Mouse (Mus musculus) MEL (cell line): ENCODE data around the gene Eri2. TPM values are rescaled to one million over a fixed set of nuclear protein-coding genes. Genes with fewer than 3 reads are reported as not detected.

Experiments
- DNase-seq: peaks from one replicate; pipeline ENCODE4 v3.0.0; 2011; ENCODE audit warnings: low read depth, low spot score
- H3K27ac ChIP-seq: 2 replicates; pipeline ENCODE4 v1.5.1; 2012; ENCODE audit warnings: low read depth, mild to moderate bottlenecking, control low read depth, low read length, moderate library complexity; ENCODE audit not compliant: control insufficient read depth
- H3K27me3 ChIP-seq, 2 experiments: fragments of 150-350 bp in 1 of 2; sonication (generic) in 1 of 2; 2 replicates each; pipeline ENCODE4 v1.6.1; 2012; ENCODE audit warnings: low read length in 2 of 2, mild to moderate bottlenecking in 2 of 2, improper control_type of control experiment in 1 of 2, moderate library complexity in 1 of 2; ENCODE audit not compliant: insufficient read depth in 2 of 2, control insufficient read depth in 1 of 2
- H3K36me3 ChIP-seq, 2 experiments: 2 replicates each; pipeline ENCODE4 v1.6.1; 2012 to 2014; ENCODE audit warnings: low read length in 2 of 2, improper control_type of control experiment in 1 of 2, inconsistent platforms in 1 of 2, mild to moderate bottlenecking in 1 of 2; ENCODE audit not compliant: insufficient read depth in 2 of 2, control insufficient read depth in 1 of 2
- H3K4me1 ChIP-seq, 2 experiments: fragments of 150-350 bp in 1 of 2; sonication (generic) in 1 of 2; 2 replicates each; pipeline ENCODE4 v1.6.1; 2012; ENCODE audit warnings: low read length in 2 of 2, improper control_type of control experiment in 1 of 2, mild to moderate bottlenecking in 1 of 2; ENCODE audit not compliant: insufficient read depth in 2 of 2, control insufficient read depth in 1 of 2
- H3K4me3 ChIP-seq, 2 experiments: fragments of 150-350 bp in 1 of 2; sonication (generic) in 1 of 2; 2 replicates each; pipeline ENCODE4 v1.5.1; 2012; ENCODE audit warnings: low read depth in 2 of 2, low read length in 2 of 2, mild to moderate bottlenecking in 2 of 2, moderate library complexity in 2 of 2, control low read depth in 1 of 2, improper control_type of control experiment in 1 of 2; ENCODE audit not compliant: control insufficient read depth in 1 of 2, insufficient read depth in 1 of 2
- H3K79me2 ChIP-seq: 2 replicates; pipeline ENCODE4 v1.6.1; 2012; ENCODE audit warnings: mild to moderate bottlenecking, low read length, moderate library complexity; ENCODE audit not compliant: control insufficient read depth, poor library complexity, insufficient read depth
- H3K9ac ChIP-seq: 2 replicates; pipeline ENCODE4 v1.6.1; 2012; ENCODE audit warnings: low read depth, mild to moderate bottlenecking, control low read depth, low read length, moderate library complexity; ENCODE audit not compliant: control insufficient read depth, poor library complexity, severe bottlenecking
- H3K9me3 ChIP-seq: fragments of 150-350 bp; sonication (generic); replicated peaks from 2 replicates; pipeline ENCODE4 v1.6.1; 2012; ENCODE audit warnings: mild to moderate bottlenecking, low read length, improper control_type of control experiment, moderate library complexity; ENCODE audit not compliant: insufficient read depth
- BHLHE40 ChIP-seq: IDR thresholded peaks from 2 replicates; pipeline ENCODE4 v1.6.1; 2012; ENCODE audit warnings: low read depth, mild to moderate bottlenecking, inconsistent platforms, low read length, improper control_type of control experiment, borderline replicate concordance
- CHD2 ChIP-seq: IDR thresholded peaks from 2 replicates; pipeline ENCODE4 v1.6.1; 2011; ENCODE audit warnings: low read length, improper control_type of control experiment
- CTCF ChIP-seq, 3 experiments: IDR thresholded peaks in 2 of 3; conservative IDR thresholded peaks in 1 of 3; 2 replicates each; pipeline ENCODE4 v1.5.1; 2011 to 2012; ENCODE audit warnings: low read length in 3 of 3, low read depth in 2 of 3, mild to moderate bottlenecking in 2 of 3, improper control_type of control experiment in 1 of 3, inconsistent platforms in 1 of 3, mixed read lengths in 1 of 3, moderate library complexity in 1 of 3; ENCODE audit not compliant: control insufficient read depth in 1 of 3, insufficient read depth in 1 of 3, poor library complexity in 1 of 3, severe bottlenecking in 1 of 3
- E2F4 ChIP-seq: IDR thresholded peaks from 2 replicates; pipeline ENCODE4 v1.6.1; 2011; ENCODE audit warnings: low read depth, low read length, improper control_type of control experiment, borderline replicate concordance
- ELF1 ChIP-seq: IDR thresholded peaks from 2 replicates; pipeline ENCODE4 v1.6.1; 2014; ENCODE audit warnings: low read depth, mild to moderate bottlenecking, inconsistent platforms, low read length, improper control_type of control experiment, moderate library complexity
- EP300 ChIP-seq, 2 experiments: IDR thresholded peaks; 2 replicates each; pipeline ENCODE4 v1.6.1; 2011; ENCODE audit warnings: improper control_type of control experiment in 2 of 2, low read length in 2 of 2, low read depth in 1 of 2, mild to moderate bottlenecking in 1 of 2
- ETS1 ChIP-seq: IDR thresholded peaks from 2 replicates; pipeline ENCODE4 v1.6.1; 2012; ENCODE audit warnings: low read depth, mild to moderate bottlenecking, inconsistent platforms, low read length, improper control_type of control experiment, moderate library complexity
- GABPA ChIP-seq: IDR thresholded peaks from 2 replicates; pipeline ENCODE4 v1.6.1; 2012; ENCODE audit warnings: low read depth, mild to moderate bottlenecking, inconsistent platforms, low read length, improper control_type of control experiment, moderate library complexity
- GATA1 ChIP-seq: IDR thresholded peaks from 2 replicates; pipeline ENCODE4 v1.6.1; 2011; ENCODE audit warnings: low read depth, low read length, improper control_type of control experiment
- HCFC1 ChIP-seq: IDR thresholded peaks from 2 replicates; pipeline ENCODE4 v1.6.1; 2012; ENCODE audit warnings: low read depth, mild to moderate bottlenecking, inconsistent platforms, low read length, improper control_type of control experiment, moderate library complexity
- JUND ChIP-seq: IDR thresholded peaks from 2 replicates; pipeline ENCODE4 v1.6.1; 2011; ENCODE audit warnings: low read depth, mild to moderate bottlenecking, improper control_type of control experiment, low read length
- KAT2A ChIP-seq: conservative IDR thresholded peaks from 2 replicates; pipeline ENCODE4 v1.6.1; 2012; ENCODE audit warnings: low read depth, low read length, improper control_type of control experiment, inconsistent platforms
- MAFK ChIP-seq: IDR thresholded peaks from 2 replicates; pipeline ENCODE4 v1.6.1; 2011; ENCODE audit warnings: low read depth, mild to moderate bottlenecking, low read length, improper control_type of control experiment, borderline replicate concordance
- MAX ChIP-seq: IDR thresholded peaks from 2 replicates; pipeline ENCODE4 v1.6.1; 2011; ENCODE audit warnings: low read length, improper control_type of control experiment
- MAZ ChIP-seq: IDR thresholded peaks from 2 replicates; pipeline ENCODE4 v1.6.1; 2012; ENCODE audit warnings: low read depth, mild to moderate bottlenecking, inconsistent platforms, low read length, improper control_type of control experiment
- MEF2A ChIP-seq: IDR thresholded peaks from 2 replicates; pipeline ENCODE4 v1.6.1; 2014; ENCODE audit warnings: low read depth, mild to moderate bottlenecking, inconsistent platforms, low read length, improper control_type of control experiment; ENCODE audit not compliant: poor library complexity, insufficient replicate concordance, severe bottlenecking; ENCODE audit errors: extremely low read depth
- MXI1 ChIP-seq: IDR thresholded peaks from 2 replicates; pipeline ENCODE4 v1.6.1; 2011; ENCODE audit warnings: mild to moderate bottlenecking, low read depth, low read length, improper control_type of control experiment
- MYB ChIP-seq: IDR thresholded peaks from 2 replicates; pipeline ENCODE4 v1.6.1; 2011; ENCODE audit warnings: mild to moderate bottlenecking, low read depth, low read length, improper control_type of control experiment
- MYC ChIP-seq: IDR thresholded peaks from 2 replicates; pipeline ENCODE4 v1.6.1; 2011; ENCODE audit warnings: low read depth, mild to moderate bottlenecking, low read length, improper control_type of control experiment, moderate library complexity
- NRF1 ChIP-seq: IDR thresholded peaks from 2 replicates; pipeline ENCODE4 v1.6.1; 2014; ENCODE audit warnings: low read depth, mild to moderate bottlenecking, inconsistent platforms, low read length, improper control_type of control experiment, moderate library complexity; ENCODE audit not compliant: poor library complexity, insufficient read depth, severe bottlenecking
- POLR2A ChIP-seq, 2 experiments: IDR thresholded peaks; 2 replicates each; pipeline ENCODE4 v1.6.1; 2011 to 2012; ENCODE audit warnings: low read length in 2 of 2, mild to moderate bottlenecking in 2 of 2, control low read depth in 1 of 2, improper control_type of control experiment in 1 of 2, low read depth in 1 of 2, moderate library complexity in 1 of 2; ENCODE audit not compliant: control insufficient read depth in 1 of 2, insufficient read depth in 1 of 2, poor library complexity in 1 of 2
- POLR2AphosphoS5 ChIP-seq: IDR thresholded peaks from 2 replicates; pipeline ENCODE4 v1.6.1; 2012; ENCODE audit warnings: low read depth, borderline replicate concordance, mild to moderate bottlenecking, inconsistent platforms, low read length, moderate library complexity, mixed read lengths
- RAD21 ChIP-seq: IDR thresholded peaks from 2 replicates; pipeline ENCODE4 v1.6.1; 2011; ENCODE audit warnings: mild to moderate bottlenecking, low read depth, low read length, improper control_type of control experiment
- RCOR1 ChIP-seq: IDR thresholded peaks from 2 replicates; pipeline ENCODE4 v1.6.1; 2012; ENCODE audit warnings: low read depth, mild to moderate bottlenecking, inconsistent platforms, low read length, improper control_type of control experiment
- SIN3A ChIP-seq: IDR thresholded peaks from 2 replicates; pipeline ENCODE4 v1.6.1; 2012; ENCODE audit warnings: low read length, improper control_type of control experiment, inconsistent platforms
- SMC3 ChIP-seq: IDR thresholded peaks from 2 replicates; pipeline ENCODE4 v1.6.1; 2011; ENCODE audit warnings: low read depth, low read length, improper control_type of control experiment
- TAL1 ChIP-seq: IDR thresholded peaks from 2 replicates; pipeline ENCODE4 v1.6.1; 2012; ENCODE audit warnings: mild to moderate bottlenecking, inconsistent platforms, low read length, moderate library complexity, mixed read lengths
- TBP ChIP-seq: IDR thresholded peaks from 2 replicates; pipeline ENCODE4 v1.8.0; 2011; ENCODE audit warnings: low read depth, low read length, improper control_type of control experiment
- TCF12 ChIP-seq: IDR thresholded peaks from 2 replicates; pipeline ENCODE4 v1.6.1; 2014; ENCODE audit warnings: low read depth, mild to moderate bottlenecking, inconsistent platforms, low read length, improper control_type of control experiment, moderate library complexity
- UBTF ChIP-seq: IDR thresholded peaks from 2 replicates; pipeline ENCODE4 v1.6.1; 2012; ENCODE audit warnings: low read depth, mild to moderate bottlenecking, inconsistent platforms, low read length, improper control_type of control experiment, moderate library complexity, borderline replicate concordance; ENCODE audit not compliant: insufficient read depth
- USF1 ChIP-seq: IDR thresholded peaks from 2 replicates; pipeline ENCODE4 v1.6.1; 2014; ENCODE audit warnings: low read depth, mild to moderate bottlenecking, inconsistent platforms, low read length, improper control_type of control experiment, moderate library complexity
- ZKSCAN1 ChIP-seq: IDR thresholded peaks from 2 replicates; pipeline ENCODE4 v1.6.1; 2012; ENCODE audit warnings: low read depth, mild to moderate bottlenecking, inconsistent platforms, low read length, improper control_type of control experiment, moderate library complexity
- ZMIZ1 ChIP-seq: IDR thresholded peaks from 2 replicates; pipeline ENCODE4 v1.6.1; 2012; ENCODE audit warnings: low read depth, mild to moderate bottlenecking, inconsistent platforms, low read length, improper control_type of control experiment, moderate library complexity
- ZNF384 ChIP-seq: IDR thresholded peaks from 2 replicates; pipeline ENCODE4 v1.6.1; 2012; ENCODE audit warnings: low read depth, mild to moderate bottlenecking, inconsistent platforms, low read length, improper control_type of control experiment
- polyA plus RNA-seq, 2 experiments: library from polyadenylated mRNA; stranded (reverse) in 1 of 2; unstranded in 1 of 2; fragments of >175 nt in 1 of 2; fragments of >200 nt in 1 of 2; gene quantifications; 2 replicates each; pipeline versions ENCODE4 v1.2.1 to v1.2.4; 2012; ENCODE audit warnings: low replicate concordance in 2 of 2, low read depth in 1 of 2; ENCODE audit not compliant: insufficient read length in 2 of 2, insufficient read depth in 1 of 2, missing spikeins in 1 of 2
- total RNA-seq: library from RNA; depleted of rRNA; stranded (reverse); fragments of 300-350 nt; gene quantifications from 2 replicates; pipeline ENCODE4 v1.2.3, GENCODE M21; 2012; rRNA removed

Eri2 gene
- total RNA-seq (9.4 and 10.6 TPM in 2 replicates), polyA plus RNA-seq (10 to 100 TPM in 1 of 2 experiments, not detected in 1; 11.0 TPM)

GRCm38 (mm10) chr7:119793586-119794250, at the start of gene Eri2, which contains the start of gene Rexo5:
Gene Eri2, minus strand, starts transcription at chr7:119794058.
Gene Rexo5, plus strand, starts transcription at chr7:119794006.
- Histone ChIP-seq H3K27ac (peak within 1 kb of the TSS; percentile 93), H3K79me2 (peaks cover 18% of the 10 kb centered on the region), H3K36me3 (peaks cover 8 to 10% of the 10 kb centered on the region in 2 experiments), H3K9me3 (no peaks in the 10 kb centered on the region), H3K4me3 (peak within 1 kb of the TSS; percentile 78 to 99), H3K27me3 (no peaks in the 10 kb centered on the region), H3K9ac (peak within 1 kb of the TSS; percentile 97), H3K4me1 (peaks cover 0 to 2% of the 10 kb centered on the region in 2 experiments)
- peak; percentile 96 for DNase-seq
- TF ChIP-seq ZNF384: no peak
- peak; percentile 50; the same call in 1 of the 2 replicates for TF ChIP-seq MYB
- TF ChIP-seq POLR2AphosphoS5: no peak
- TF ChIP-seq SMC3: no peak
- TF ChIP-seq MXI1: peak; percentile 54
- TF ChIP-seq GATA1: no peak
- peak in 1 of 2 experiments; percentile 41; a peak in 1 of 4 replicates for TF ChIP-seq EP300 (IDR thresholded peaks at IDR 0.05; ENCODE audit: low read depth in 1 of 2, low read length in 2 of 2)
- TF ChIP-seq TCF12: peak; percentile 62; the same call in 1 of the 2 replicates
- no peak for TF ChIP-seq KAT2A
- peak; percentile 36; the same call in 1 of the 2 replicates for TF ChIP-seq RCOR1
- TF ChIP-seq ELF1: peak; percentile 65
- TF ChIP-seq NRF1: peak; percentile 52; the same call in 1 of the 2 replicates
- TF ChIP-seq TBP: peak; percentile 23; the same call in 1 of the 2 replicates
- TF ChIP-seq CTCF (IDR thresholded peaks at IDR 0.05 in 2 of 3, conservative IDR thresholded peaks at IDR 0.05 in 1 of 3; ENCODE audit: control insufficient read depth in 1 of 3, insufficient read depth in 1 of 3, low read depth in 2 of 3, low read length in 3 of 3, poor library complexity in 1 of 3, severe bottlenecking in 1 of 3): no peak
- no peak for TF ChIP-seq CHD2
- no peak for TF ChIP-seq JUND
- TF ChIP-seq USF1: 0 out of 2 replicates have a peak, but pooled peaks have one; percentile 7
- TF ChIP-seq POLR2A (IDR thresholded peaks at IDR 0.05; ENCODE audit: control insufficient read depth in 1 of 2, insufficient read depth in 1 of 2, low read depth in 1 of 2, low read length in 2 of 2, poor library complexity in 1 of 2): peak; percentile 54 to 77; a peak in 3 of 4 replicates
- no peak for TF ChIP-seq MYC
- TF ChIP-seq ZKSCAN1: no peak
- TF ChIP-seq BHLHE40: no peak
- no peak for TF ChIP-seq UBTF
- TF ChIP-seq ETS1: peak; percentile 54
- no peak; the same call in 1 of the 2 replicates for TF ChIP-seq MAZ
- TF ChIP-seq E2F4: peak; percentile 22; the same call in 1 of the 2 replicates
- TF ChIP-seq MAX: peak; percentile 69; the same call in 1 of the 2 replicates
- TF ChIP-seq HCFC1: peak; percentile 72
- no peak for TF ChIP-seq MAFK
- no peak for TF ChIP-seq TAL1
- TF ChIP-seq SIN3A: 0 out of 2 replicates have a peak, but pooled peaks have one; percentile 66
- 0 out of 2 replicates have a peak, but pooled peaks have one; percentile 24 for TF ChIP-seq MEF2A
- no peak for TF ChIP-seq RAD21
- TF ChIP-seq ZMIZ1: 0 out of 2 replicates have a peak, but pooled peaks have one; percentile 68
- TF ChIP-seq GABPA: no peak
